Mouse (Mus musculus) brain, embryonic 14.5 days (tissue): ENCODE measurements at regions not wholly inside any gene's neighbourhood (a gene's known extent, or its start where the extent isn't known, plus 50 kb on each side); places are given as distances from the start of the nearest gene placed in this dataset.
A peak's percentile ranks its signal among the peaks of the same experiment; 100 is the strongest.

Experiments used
- DNase-seq: peaks from one replicate; pipeline ENCODE4 v3.0.0-alpha.2; 2011; ENCODE audit warnings: low read depth
- CTCF ChIP-seq: fragments of 200-500 bp; IDR thresholded peaks from 2 replicates; pipeline ENCODE4 v1.5.1; 2012; ENCODE audit warnings: inconsistent platforms, mild to moderate bottlenecking, moderate library complexity, borderline replicate concordance; ENCODE audit not compliant: insufficient read depth, insufficient read length; ENCODE audit errors: extremely low read depth
- POLR2A ChIP-seq: fragments of 200-500 bp; IDR thresholded peaks from 2 replicates; pipeline ENCODE4 v1.6.1; 2012; ENCODE audit warnings: mild to moderate bottlenecking, inconsistent platforms, borderline replicate concordance; ENCODE audit not compliant: poor library complexity, insufficient read depth, insufficient read length, severe bottlenecking; ENCODE audit errors: extremely low read depth

DNA sequence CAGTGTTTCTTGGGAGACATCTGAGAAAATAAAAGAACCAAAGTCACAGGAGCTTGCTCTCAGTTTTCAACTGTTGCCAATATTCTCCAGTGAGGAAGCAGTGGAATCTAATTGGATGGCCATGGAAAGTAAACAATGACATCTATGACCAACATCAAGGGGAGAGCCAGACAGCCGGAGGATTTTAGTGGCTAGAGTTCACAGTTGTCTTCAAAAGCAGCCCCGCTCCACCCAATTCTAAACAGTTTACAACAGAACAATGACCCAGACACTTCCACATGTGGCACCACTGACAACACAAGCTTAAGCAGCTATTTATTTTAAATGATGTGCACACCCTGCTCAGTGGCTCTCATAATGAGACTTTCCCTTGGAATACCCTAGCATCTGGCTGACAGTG is 317.5 kb upstream of the Isx start:
- TF ChIP-seq POLR2A (no peak), CTCF (no peak)
- no peak for DNase-seq

GRCm38 (mm10) chr8:74557539-74558464 is 315.2 kb upstream of the Isx start:
- no peak for TF ChIP-seq POLR2A
- no peak for TF ChIP-seq CTCF
- peak; percentile 89 for DNase-seq

- peak; percentile 65 for DNase-seq
- TF ChIP-seq CTCF (no peak), POLR2A (no peak)
Observed at GRCm38 (mm10) chr8:74561040-74561439, 311.9 kb upstream of the Isx start.
